Mouse (Mus musculus) right cerebral cortex, postnatal 25 days (tissue): Measurements from ENCODE around the gene Mtnr1a.

Experiments used
- DNase-seq: peaks from one replicate; pipeline ENCODE4 v3.0.0; 2022

Gene Mtnr1a

GRCm38 (mm10) chr8:45110064-45110812 is 41.3 kb downstream of the Mtnr1a start:
- DNase-seq, result no peak

GRCm38 (mm10) chr8:45110813-45111104 is 41.8 kb downstream of the Mtnr1a start:
- no peak for DNase-seq

GRCm38 (mm10) chr8:45111820-45112219 is 42.9 kb downstream of the Mtnr1a start:
- no peak for DNase-seq

GRCm38 (mm10) chr8:45117588-45117987 is 48.7 kb downstream of the Mtnr1a start:
- DNase-seq, result no peak

GRCm38 (mm10) chr8:45125680-45126079 is 56.7 kb downstream of the Mtnr1a start:
- no peak for DNase-seq
